8 mouse cellular contexts compared by ENCODE assay signal in the genomic region with DNA sequence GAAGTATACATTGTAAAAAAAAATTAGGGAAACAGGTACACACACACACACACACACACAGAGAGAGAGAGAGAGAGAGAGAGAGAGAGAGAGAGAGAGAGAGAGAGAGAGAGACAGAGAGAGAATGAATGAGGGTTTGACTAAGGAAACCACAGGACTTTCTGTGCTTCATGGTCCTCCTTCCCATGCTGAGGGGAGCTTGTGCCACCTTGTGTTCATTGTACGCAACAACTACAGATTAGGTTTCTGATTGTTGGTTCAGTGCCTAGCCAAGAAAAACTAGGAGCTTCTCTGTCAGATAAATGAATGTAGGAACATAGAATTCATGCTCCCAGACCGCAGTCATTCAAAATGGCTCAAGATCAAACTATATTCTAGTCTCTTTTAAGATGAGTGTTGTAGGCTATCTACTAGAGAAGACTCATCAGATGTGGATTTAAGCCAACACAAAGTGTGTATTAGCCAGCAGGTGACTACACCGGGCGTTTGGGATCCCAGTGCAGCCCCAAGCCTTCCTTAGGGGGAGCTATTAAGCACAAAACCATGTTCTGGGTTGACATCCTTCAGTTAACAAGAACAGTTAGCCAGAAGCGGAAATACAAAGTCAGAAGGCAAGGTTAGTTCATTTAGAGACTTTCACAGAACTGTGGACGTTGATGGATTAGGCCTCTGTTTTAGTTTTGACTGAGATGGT. TPM values are rescaled to one million over a fixed set of nuclear protein-coding genes. Genes with fewer than 3 reads are reported as not detected.
A peak's percentile ranks its signal among the peaks of the same experiment; 100 is the strongest.
DNase-seq lines count a peak whose midpoint lies in the region; ATAC-seq and TF ChIP-seq lines count a peak whose summit lies in the region.
"Had no signal": no experiment of that assay in that cellular context is flagged by ENCODE, and none has a peak within 500 bp of the region (broad histone marks: within the 10 kb centered on the region; RNA-seq: fewer than 3 reads in every experiment).

No protein-coding gene starts in this region.

- 65% methylated on average over 6 of the region's 6 CpGs for WGBS in intestine, postnatal 0 days
- WGBS in liver, embryonic 13.5 days (ENCODE audit: insufficient replicate concordance): 50% methylated on average over 6 of the region's 6 CpGs

- no peak for ATAC-seq in intestine, postnatal 0 days
- ATAC-seq in liver, embryonic 13.5 days (ENCODE audit: low read depth): no peak

- H3K9ac ChIP-seq in intestine, postnatal 0 days (ENCODE audit: low read depth, low read length): no peak overlapping the region
- H3K9ac ChIP-seq in liver, embryonic 13.5 days: no peak overlapping the region

- peak; percentile 96 for TF ChIP-seq CTCF in intestine, postnatal 0 days (IDR thresholded peaks at IDR 0.05; ENCODE audit: low read depth)

- H3K36me3 ChIP-seq in intestine, postnatal 0 days (ENCODE audit: control insufficient read depth, insufficient read depth): no peaks in the 10 kb centered on the region
- no peaks in the 10 kb centered on the region for H3K36me3 ChIP-seq in liver, embryonic 13.5 days

- no peak overlapping the region for H3K4me2 ChIP-seq in intestine, postnatal 0 days (replicated peaks; ENCODE audit: low read depth)
- no peak overlapping the region for H3K4me2 ChIP-seq in liver, embryonic 13.5 days

- no peaks in the 10 kb centered on the region for H3K9me3 ChIP-seq in intestine, postnatal 0 days (ENCODE audit: control insufficient read depth)
- no peaks in the 10 kb centered on the region for H3K9me3 ChIP-seq in liver, embryonic 13.5 days (replicated peaks)

- no peak overlapping the region for H3K27ac ChIP-seq in intestine, postnatal 0 days (ENCODE audit: low read depth, low read length)
- no peak overlapping the region for H3K27ac ChIP-seq in liver, embryonic 13.5 days

- no peaks in the 10 kb centered on the region for H3K27me3 ChIP-seq in intestine, postnatal 0 days (replicated peaks; ENCODE audit: control insufficient read depth, insufficient read depth, low read length)
- H3K27me3 ChIP-seq in liver, embryonic 13.5 days: no peaks in the 10 kb centered on the region

- peak; percentile 13 to 15 for DNase-seq in urinary bladder, postnatal 36 days (ENCODE audit: low spot score in 2 of 2)
- DNase-seq in urinary bladder, adult 2 months (ENCODE audit: low spot score): no peak
- peak; percentile 85 for DNase-seq in brain, adult 2 months (ENCODE audit: low read depth, low spot score)
- DNase-seq in fibroblast of lung, adult 2 months (ENCODE audit: low read depth): peak; percentile 27
- peak; percentile 7 for DNase-seq in liver, embryonic 13.5 days
- peak; percentile 43 for DNase-seq in retina, postnatal 7 days (ENCODE audit: low read depth, low spot score)

- H3K4me1 ChIP-seq in intestine, postnatal 0 days (replicated peaks; ENCODE audit: control insufficient read depth, insufficient read depth, low read length): no peaks in the 10 kb centered on the region
- H3K4me1 ChIP-seq in liver, embryonic 13.5 days (replicated peaks): no peaks in the 10 kb centered on the region

- no peak overlapping the region for H3K4me3 ChIP-seq in intestine, postnatal 0 days (ENCODE audit: low read depth, low read length)
- no peak overlapping the region for H3K4me3 ChIP-seq in liver, embryonic 13.5 days (replicated peaks)

RNA-seq across cellular contexts. Expression of gene Cga, which starts 28.7 kb away (rescaled TPM):
- not detected in 2 replicates for polyA plus RNA-seq in urinary bladder, adult 2 months (2012; rRNA removed)
- polyA plus RNA-seq in intestine, postnatal 0 days (2015; fragmentation: Nextera tagmentation; extraction: Ambion mirVana): not detected in 2 replicates
- 0.25 TPM in 1 of 2 replicates, not detected in the other for polyA plus RNA-seq in liver, embryonic 13.5 days (2015; fragmentation: Nextera tagmentation; extraction: Ambion mirVana)
- polyA plus RNA-seq: heart, embryonic 16.5 days had no signal

RNA-seq across cellular contexts. Expression of gene Zfp292, which starts 39.6 kb away (rescaled TPM):
- polyA plus RNA-seq in urinary bladder, adult 2 months (2012; rRNA removed): 5.8 and 7.9 TPM in 2 replicates
- 8.0 and 8.7 TPM in 2 replicates for polyA plus RNA-seq in intestine, postnatal 0 days (2015; fragmentation: Nextera tagmentation; extraction: Ambion mirVana)
- 4.2 and 5.4 TPM in 2 replicates for polyA plus RNA-seq in liver, embryonic 13.5 days (2015; fragmentation: Nextera tagmentation; extraction: Ambion mirVana)
